In the genomic region with DNA sequence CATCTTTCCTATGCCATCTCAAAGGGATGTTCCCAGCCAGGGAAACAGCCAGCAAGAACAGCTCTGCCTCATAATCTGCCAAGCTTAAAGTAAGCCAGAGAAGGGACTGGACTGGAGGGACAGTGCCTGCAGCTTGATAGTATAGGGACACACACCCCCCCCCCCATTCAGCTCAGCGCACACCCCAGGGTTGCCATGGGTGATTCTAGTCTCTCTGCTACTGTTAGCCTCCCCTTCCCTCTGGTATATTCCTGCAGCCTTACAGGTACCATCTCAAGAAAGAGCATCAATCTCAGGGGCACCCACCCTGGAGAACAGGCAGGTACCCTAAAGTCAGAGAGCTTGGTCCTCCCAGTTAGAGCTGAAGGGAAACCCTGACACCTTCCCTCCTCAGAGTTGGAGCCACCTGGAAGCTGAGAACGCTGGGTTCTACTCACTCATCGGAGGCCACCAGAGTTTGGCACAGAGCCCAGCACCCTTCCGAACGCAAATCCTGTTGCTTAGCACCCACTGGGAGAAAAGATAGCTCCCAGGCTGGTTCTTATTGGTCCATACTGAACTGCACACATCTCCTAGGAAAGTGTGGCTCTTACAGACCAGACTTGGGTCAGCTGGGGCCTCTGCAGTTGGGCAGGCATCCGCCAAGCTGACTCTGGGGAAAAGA, we compare ENCODE assay signal across 10 mouse cellular contexts.
DNase-seq lines count a peak whose midpoint lies in the region; ATAC-seq and TF ChIP-seq lines count a peak whose summit lies in the region.
"Had no signal": no experiment of that assay in that cellular context is flagged by ENCODE, and none has a peak within 500 bp of the region (broad histone marks: within the 10 kb centered on the region; RNA-seq: fewer than 3 reads in every experiment).

No protein-coding gene starts in this region.

- H3K4me2 ChIP-seq in intestine, embryonic 15.5 days (replicated peaks), result no peak overlapping the region
- no peak overlapping the region for H3K4me2 ChIP-seq in intestine, postnatal 0 days (replicated peaks; ENCODE audit: low read depth)
- H3K4me2 ChIP-seq in liver, embryonic 11.5 days, result no peak overlapping the region
- H3K4me2 ChIP-seq: liver, embryonic 15.5 days; neural tube, embryonic 13.5 days had no signal

- H3K4me1 ChIP-seq in intestine, embryonic 15.5 days (replicated peaks), result peaks cover 6% of the 10 kb centered on the region; the same call in 1 of the 2 replicates
- H3K4me1 ChIP-seq in intestine, postnatal 0 days (replicated peaks; ENCODE audit: control insufficient read depth, insufficient read depth, low read length), result no peaks in the 10 kb centered on the region
- H3K4me1 ChIP-seq in liver, embryonic 11.5 days (replicated peaks; ENCODE audit: control insufficient read depth, insufficient read depth, low read length), result no peaks in the 10 kb centered on the region
- H3K4me1 ChIP-seq: liver, embryonic 15.5 days had no signal

- ATAC-seq in intestine, embryonic 15.5 days, result no peak
- no peak for ATAC-seq in intestine, postnatal 0 days
- ATAC-seq in cerebellum, adult (ENCODE audit: insufficient number of reproducible peaks, low FRiP score, low TSS enrichment), result no peak
- ATAC-seq in liver, embryonic 11.5 days (replicated peaks; ENCODE audit: low FRiP score), result no peak

- TF ChIP-seq CTCF in intestine, postnatal 0 days (IDR thresholded peaks at IDR 0.05; ENCODE audit: low read depth), result no peak
- TF ChIP-seq CTCF in brain, embryonic 14.5 days (IDR thresholded peaks at IDR 0.05; ENCODE audit: borderline replicate concordance, extremely low read depth, insufficient read depth, insufficient read length), result no peak

- no peak for TF ChIP-seq POLR2A in brain, embryonic 14.5 days (IDR thresholded peaks at IDR 0.05; ENCODE audit: borderline replicate concordance, extremely low read depth, insufficient read depth, insufficient read length, poor library complexity, severe bottlenecking)

- no peak overlapping the region for H3K4me3 ChIP-seq in intestine, embryonic 15.5 days (replicated peaks)
- no peak overlapping the region for H3K4me3 ChIP-seq in intestine, postnatal 0 days (ENCODE audit: low read depth, low read length)
- no peak overlapping the region for H3K4me3 ChIP-seq in liver, embryonic 11.5 days (ENCODE audit: low read depth, low read length)
- H3K4me3 ChIP-seq: liver, embryonic 15.5 days; neural tube, embryonic 13.5 days had no signal

- DNase-seq in brain, embryonic 14.5 days (ENCODE audit: low read depth), result peak; percentile 78
- DNase-seq in frontal cortex, adult 2 months (ENCODE audit: extremely low spot score in 1 of 2, low spot score in 1 of 2), result peak; percentile 56 to 86
- DNase-seq in left cerebral cortex, postnatal 14 days (ENCODE audit: low spot score in 2 of 2), result peak; percentile 89 to 95
- no peak for DNase-seq in thymus, postnatal 4 days
- DNase-seq in liver, embryonic 11.5 days (ENCODE audit: low spot score), result no peak

- H3K27me3 ChIP-seq in intestine, embryonic 15.5 days (replicated peaks), result no peaks in the 10 kb centered on the region
- H3K27me3 ChIP-seq in intestine, postnatal 0 days (replicated peaks; ENCODE audit: control insufficient read depth, insufficient read depth, low read length), result no peaks in the 10 kb centered on the region
- no peaks in the 10 kb centered on the region for H3K27me3 ChIP-seq in liver, embryonic 11.5 days (replicated peaks; ENCODE audit: control insufficient read depth, insufficient read depth, low read length)
- H3K27me3 ChIP-seq: liver, embryonic 15.5 days had no signal

- WGBS in intestine, embryonic 15.5 days, result 62% methylated on average over 6 of the region's 6 CpGs
- 64% methylated on average over 6 of the region's 6 CpGs for WGBS in intestine, postnatal 0 days
- 79% methylated on average over 6 of the region's 6 CpGs for WGBS in liver, embryonic 11.5 days

- 0 out of 2 replicates have a peak overlapping the region, but pooled peaks have one; percentile 22 for H3K27ac ChIP-seq in intestine, embryonic 15.5 days
- H3K27ac ChIP-seq in intestine, postnatal 0 days (ENCODE audit: low read depth, low read length), result no peak overlapping the region
- H3K27ac ChIP-seq in liver, embryonic 11.5 days (ENCODE audit: low read depth, low read length), result no peak overlapping the region
- H3K27ac ChIP-seq: liver, embryonic 15.5 days; neural tube, embryonic 13.5 days had no signal

- H3K36me3 ChIP-seq in intestine, embryonic 15.5 days, result no peaks in the 10 kb centered on the region
- no peaks in the 10 kb centered on the region for H3K36me3 ChIP-seq in intestine, postnatal 0 days (ENCODE audit: control insufficient read depth, insufficient read depth)
- no peaks in the 10 kb centered on the region for H3K36me3 ChIP-seq in liver, embryonic 11.5 days (ENCODE audit: control insufficient read depth, insufficient read depth, low read length)
- H3K36me3 ChIP-seq: liver, embryonic 15.5 days; neural tube, embryonic 13.5 days had no signal

- intact Hi-C loops in left cerebral cortex, postnatal 14 days (cut with DNase I), result no loop called here

- no peak overlapping the region for H3K9ac ChIP-seq in intestine, embryonic 15.5 days
- no peak overlapping the region for H3K9ac ChIP-seq in intestine, postnatal 0 days (ENCODE audit: low read depth, low read length)
- no peak overlapping the region for H3K9ac ChIP-seq in liver, embryonic 11.5 days (ENCODE audit: low read depth, low read length)
- H3K9ac ChIP-seq: liver, embryonic 15.5 days; neural tube, embryonic 13.5 days had no signal

- no peaks in the 10 kb centered on the region for H3K9me3 ChIP-seq in intestine, embryonic 15.5 days
- H3K9me3 ChIP-seq in intestine, postnatal 0 days (ENCODE audit: control insufficient read depth), result no peaks in the 10 kb centered on the region
- no peaks in the 10 kb centered on the region for H3K9me3 ChIP-seq in liver, embryonic 11.5 days (ENCODE audit: control insufficient read depth, low read length)
- H3K9me3 ChIP-seq: liver, embryonic 15.5 days; neural tube, embryonic 13.5 days had no signal

Comparison
In these comparisons a context has a peak if more than half of its experiments do, and no peak if none do; other contexts are left out.
1. DNase-seq: peak in brain, embryonic 14.5 days (single experiment), frontal cortex, adult 2 months (2 of 2) and left cerebral cortex, postnatal 14 days (2 of 2); none in thymus, postnatal 4 days (single experiment) and liver, embryonic 11.5 days (single experiment).